Mouse (Mus musculus) cerebellum, adult 18-20 months (tissue): Measurements from ENCODE around the gene Tk2.

Source experiments
- DNase-seq, 2 experiments: peaks; one replicate each; pipeline ENCODE4 v3.0.0; 2021

The Tk2 gene

DNA sequence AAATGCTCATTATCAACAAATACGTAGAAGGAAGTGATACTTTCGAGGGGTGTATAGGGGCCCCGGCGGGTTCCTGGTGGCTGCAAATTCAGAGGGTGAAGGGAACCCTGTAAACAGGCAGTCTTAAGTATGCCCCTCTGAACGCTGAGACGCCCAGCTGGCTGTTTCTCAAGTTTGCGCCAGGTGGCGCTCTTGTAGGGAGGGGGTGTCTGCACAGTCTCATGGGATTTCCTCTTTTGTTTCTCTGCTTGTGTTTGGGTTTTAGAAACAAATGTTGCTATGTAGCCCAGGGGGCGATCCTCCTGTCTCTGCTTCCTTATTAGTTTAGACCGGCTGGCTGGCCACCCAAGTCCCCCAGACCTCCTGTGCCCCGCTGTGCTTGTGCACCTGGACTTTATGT, 29.3 kb downstream of the Tk2 start:
- peak in 1 of 2 experiments; percentile 15 for DNase-seq

DNA sequence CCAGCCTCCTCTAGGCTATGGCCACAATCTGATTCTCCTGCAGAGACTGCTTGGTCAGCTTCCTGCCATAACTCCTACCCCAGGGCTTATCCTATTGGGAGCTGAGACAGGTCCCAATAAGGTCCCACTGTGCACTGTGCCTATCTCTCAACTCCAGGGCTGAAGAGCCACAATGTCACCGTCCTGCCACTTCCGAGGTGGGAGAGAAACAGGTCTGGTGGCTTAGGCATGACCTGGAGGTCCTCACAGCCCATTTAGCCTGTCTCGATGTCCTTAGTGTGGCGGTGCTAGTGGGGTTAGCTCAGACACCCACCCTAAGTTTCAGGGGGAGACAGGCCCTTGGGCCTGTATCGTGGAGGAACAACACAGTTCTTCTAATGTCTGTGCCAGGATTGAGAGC, 30.8 kb downstream of the Tk2 start:
- no peak for DNase-seq

DNA sequence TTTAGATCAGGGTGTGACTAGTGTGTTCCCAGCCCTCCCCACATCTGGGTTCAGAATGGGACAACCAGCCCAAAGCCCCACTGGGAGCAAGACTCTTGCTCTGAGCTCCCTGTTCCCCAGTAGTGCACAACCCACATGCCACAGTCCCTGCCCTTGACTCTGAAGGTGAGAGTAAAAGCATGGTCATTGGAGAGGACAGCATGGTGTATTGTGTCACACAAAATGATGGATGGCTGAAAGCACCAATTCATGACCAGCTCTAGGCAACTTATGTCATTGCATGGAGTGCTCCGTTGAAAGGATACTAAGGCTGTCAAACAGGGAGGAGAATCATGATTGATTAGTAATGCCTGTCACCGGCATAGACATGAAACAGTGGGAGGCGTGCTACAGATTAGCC, 43.1 kb downstream of the Tk2 start:
- DNase-seq = no peak

DNA sequence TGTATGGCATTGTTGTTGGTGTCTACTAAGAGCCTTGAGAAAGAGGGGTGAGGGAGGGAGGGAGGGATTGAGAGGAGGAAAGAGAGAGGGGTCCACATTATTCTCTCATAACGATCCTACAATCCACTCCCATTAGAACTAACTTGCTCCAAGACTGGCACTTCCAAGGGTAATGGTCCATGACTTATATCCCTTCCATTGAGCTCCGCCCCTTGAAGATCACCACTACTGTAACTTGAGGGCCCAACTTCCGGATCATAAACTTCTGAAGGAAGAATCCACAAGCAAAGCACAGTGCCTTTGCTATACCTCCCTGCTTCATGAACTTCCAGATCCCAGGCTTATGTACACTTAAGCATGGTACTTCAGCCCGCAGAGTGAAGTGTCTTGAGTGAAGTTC, 46.0 kb downstream of the Tk2 start:
- no peak for DNase-seq

DNA sequence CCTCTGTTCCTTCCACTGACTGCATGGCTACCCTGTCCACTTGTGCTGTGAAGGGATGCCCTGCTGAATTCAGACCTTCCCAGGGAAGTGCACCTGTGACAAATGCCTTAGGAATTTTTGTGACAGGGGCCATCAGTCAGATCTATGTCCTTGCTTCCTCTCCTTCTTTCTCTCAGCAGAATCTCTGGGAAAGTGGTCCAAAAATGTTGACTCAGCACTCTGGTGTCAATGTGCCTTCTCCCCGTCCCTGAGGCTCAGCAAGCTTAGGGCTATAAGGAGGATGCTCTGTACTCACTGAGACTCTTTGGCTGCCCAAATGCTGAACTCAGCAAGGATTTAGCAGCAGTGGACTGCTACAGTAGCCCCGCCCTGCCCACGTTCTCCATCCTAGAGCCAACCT, 46.7 kb downstream of the Tk2 start:
- no peak for DNase-seq

DNA sequence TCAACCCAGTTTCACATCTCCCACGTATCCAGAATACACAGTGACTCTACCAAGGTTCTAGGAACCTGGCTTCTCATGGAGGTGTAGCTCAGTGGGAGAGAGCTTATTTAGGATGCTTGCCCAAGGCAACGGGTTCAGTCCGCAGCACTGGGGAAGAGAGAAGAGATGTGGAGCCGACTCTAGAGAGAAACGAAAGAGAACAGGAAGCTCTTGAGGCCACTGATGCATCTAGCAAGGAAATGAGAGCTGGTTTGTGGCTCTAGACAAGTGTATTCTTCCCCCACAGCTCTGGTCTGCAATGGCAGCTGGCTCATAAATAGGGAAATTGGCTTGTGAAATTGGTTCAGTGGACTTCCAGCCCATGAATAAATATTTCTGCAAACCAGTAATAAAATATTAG, 48.6 kb downstream of the Tk2 start:
- DNase-seq = no peak

DNA sequence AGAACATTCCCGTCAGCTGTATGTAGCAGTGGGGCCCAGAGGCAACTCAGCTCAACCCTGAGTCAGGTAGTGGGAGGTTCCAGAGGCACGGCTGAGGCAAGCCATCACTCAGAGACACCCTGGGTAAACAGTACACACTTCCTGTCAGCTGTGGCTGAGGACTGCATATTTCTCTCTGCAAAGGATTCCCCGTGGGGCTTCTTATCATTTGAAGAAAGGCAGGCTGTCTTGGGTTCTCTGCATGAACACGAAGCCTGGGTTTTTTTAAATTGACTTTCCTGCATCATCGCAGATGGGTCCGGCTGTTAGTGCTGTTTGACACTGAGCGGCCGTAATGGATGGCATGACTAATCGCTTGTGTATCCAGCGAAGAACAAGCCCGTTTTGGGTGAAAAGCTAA, 56.9 kb downstream of the Tk2 start:
- no peak for DNase-seq

DNA sequence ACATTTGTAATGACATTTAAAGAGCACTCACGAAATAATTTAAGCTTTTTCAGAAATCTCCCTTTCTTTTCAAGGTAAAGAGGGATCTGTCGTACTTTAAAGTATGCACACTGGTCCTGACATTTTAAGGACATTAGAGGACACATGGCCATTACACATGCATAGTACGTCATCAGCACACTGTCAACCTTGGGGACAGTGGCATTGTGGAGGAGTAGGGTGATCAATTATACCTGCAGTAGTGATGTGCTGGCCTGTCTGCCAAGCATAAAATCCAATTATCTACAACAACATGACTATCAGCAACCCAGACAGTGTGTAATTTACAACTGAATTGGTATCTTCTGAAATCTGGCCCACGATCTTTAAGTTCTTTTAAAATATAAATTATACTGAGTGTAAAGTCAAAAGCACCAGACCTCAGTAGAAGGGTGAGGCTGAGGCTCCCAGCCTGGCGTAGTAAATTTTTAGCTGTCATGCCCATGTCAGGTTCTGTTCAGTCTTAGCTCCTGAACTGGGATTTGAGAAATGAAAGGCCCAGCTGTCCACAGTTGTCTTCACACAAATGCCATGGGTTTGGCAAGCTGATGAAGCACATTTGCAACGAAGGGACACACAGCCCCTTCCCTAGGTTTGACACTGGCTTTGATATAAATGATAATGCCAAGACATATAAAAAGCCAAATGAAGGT, 57.4 kb downstream of the Tk2 start:
- DNase-seq = no peak

DNA sequence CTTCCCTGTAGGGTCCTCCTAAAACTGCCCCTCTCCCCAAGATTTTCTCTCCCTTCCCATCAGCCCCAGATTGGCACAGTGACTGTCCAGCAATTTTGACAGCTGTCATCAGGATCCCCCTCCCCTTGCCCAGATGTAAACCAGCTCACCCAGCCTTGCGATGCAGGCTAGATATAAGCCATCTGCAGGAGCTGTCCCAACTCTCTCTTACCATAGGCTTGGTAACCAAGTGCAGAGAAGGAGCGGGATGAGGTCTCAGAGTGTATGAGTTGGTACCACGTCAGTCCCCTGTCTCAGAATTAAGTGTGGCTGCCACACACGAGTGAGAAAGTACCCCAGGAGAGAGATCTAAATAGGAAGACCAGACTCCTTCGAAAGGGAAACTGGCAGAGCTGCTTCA, 59.9 kb downstream of the Tk2 start:
- no peak for DNase-seq

DNA sequence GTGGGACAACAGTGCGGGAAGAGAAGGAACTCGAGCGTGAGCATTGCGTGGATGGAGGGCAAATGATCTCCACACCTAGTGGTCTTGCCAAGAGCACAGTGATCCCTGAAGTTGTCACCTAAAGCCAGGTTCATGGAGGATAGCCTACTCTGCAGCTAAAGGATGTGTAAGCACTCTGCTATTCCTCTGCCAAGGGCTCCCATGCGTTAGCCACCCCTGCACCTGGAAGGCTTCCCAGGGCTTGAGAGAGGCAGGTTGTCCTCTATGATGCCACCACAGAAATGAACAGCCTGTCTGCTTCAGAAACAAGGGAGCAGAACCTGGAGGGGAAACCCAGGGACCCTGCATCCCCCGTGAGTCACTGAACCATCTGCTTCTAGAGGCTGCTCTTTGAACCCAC, 60.7 kb downstream of the Tk2 start:
- no peak for DNase-seq

DNA sequence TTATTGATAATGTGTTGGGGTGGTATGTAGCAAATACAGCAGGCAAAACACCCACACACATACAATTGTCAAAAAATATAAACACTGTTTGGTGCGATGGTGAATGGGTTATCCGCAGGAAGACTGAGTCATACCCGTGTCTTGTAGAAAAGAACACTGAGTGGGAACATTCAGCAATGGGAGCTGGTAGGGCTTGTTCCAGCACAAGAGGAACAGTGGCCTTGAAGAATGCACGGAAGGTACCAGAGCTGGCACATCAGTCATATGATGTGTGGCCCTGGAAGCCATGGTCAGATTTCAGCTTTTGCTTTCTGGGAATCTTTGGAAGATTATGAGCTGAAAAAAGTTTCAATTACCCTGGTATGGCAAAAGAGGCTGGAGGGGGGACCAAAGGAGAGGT, 61.5 kb downstream of the Tk2 start:
- no peak for DNase-seq

DNA sequence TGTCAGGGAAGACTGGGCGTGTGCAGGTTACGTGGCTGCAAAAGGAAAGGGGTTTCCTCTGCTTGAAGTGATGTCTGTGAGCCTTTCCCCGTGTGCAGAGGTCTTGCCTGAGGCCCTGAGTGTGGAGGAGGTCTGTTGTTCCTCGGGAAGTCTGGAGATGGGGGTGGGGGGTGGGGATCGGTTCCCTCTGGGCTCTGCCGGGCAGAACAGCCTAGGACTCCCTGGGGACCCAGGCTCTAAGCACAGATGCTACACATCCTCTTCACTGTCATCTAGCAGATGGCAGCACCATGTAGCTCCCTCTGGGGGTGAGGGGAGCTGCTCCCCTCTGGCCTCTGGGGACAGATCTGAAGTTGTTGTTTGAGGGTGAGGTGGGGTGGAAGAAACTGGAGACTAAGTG, 63.5 kb downstream of the Tk2 start:
- no peak for DNase-seq

DNA sequence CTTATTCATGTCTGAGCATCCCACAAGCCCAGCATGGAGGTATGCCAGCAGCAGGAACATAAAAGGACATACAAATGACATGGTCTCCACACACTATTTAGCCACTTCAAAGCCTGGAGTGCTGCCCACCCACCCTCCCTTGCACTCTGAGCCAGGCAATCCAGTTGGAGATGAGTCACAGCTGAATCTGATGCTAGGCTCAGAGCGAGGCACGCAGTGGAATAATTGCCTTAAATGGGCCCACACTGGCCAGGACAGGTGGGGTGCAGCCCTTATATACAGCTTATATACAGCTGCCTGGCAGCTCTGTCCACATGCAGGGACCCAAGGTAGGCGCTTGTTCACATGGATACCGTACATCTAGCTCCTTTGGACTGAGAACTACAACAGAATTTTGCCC, 71.3 kb downstream of the Tk2 start:
- DNase-seq = no peak
